In the genomic region with DNA sequence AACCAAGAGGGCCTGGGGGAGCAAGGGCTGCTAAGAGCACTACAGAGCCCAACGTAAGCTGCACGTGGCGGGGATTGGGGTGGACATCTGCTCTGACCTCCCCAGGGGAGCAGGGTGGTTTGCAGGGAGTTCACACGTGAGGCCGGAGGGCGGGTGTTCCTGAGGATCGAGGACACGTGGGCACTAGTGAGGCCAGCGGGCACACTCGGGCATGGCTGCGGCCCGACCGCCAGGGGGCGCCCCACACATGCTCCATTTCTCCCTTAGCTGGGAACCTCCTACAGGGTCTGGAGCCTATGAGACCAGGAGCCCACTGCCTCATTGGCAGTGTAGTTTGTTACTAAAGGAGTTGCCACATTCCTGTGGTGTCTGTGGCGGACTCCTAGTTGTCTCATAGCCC, we compare ENCODE assay signal across 8 mouse cellular contexts. TPM values are rescaled to one million over a fixed set of nuclear protein-coding genes. Genes with fewer than 3 reads are reported as not detected.
A peak's percentile ranks its signal among the peaks of the same experiment; 100 is the strongest.
DNase-seq lines count a peak whose midpoint lies in the region; ATAC-seq lines count a peak whose summit lies in the region.

No protein-coding gene starts in this region.

- no peak overlapping the region for H3K9ac ChIP-seq in kidney, embryonic 15.5 days
- no peak overlapping the region for H3K9ac ChIP-seq in limb, embryonic 15.5 days

- no peak overlapping the region for H3K4me3 ChIP-seq in kidney, embryonic 15.5 days (replicated peaks)
- H3K4me3 ChIP-seq in limb, embryonic 15.5 days, result no peak overlapping the region

- no peak for ATAC-seq in kidney, embryonic 15.5 days (replicated peaks; ENCODE audit: low FRiP score)
- no peak for ATAC-seq in limb, embryonic 15.5 days (ENCODE audit: insufficient number of reproducible peaks, low FRiP score, low TSS enrichment, low read depth)

- H3K4me2 ChIP-seq in kidney, embryonic 15.5 days, result 0 out of 2 replicates have a peak overlapping the region, but pooled peaks have one; percentile 14
- H3K4me2 ChIP-seq in limb, embryonic 15.5 days, result 0 out of 2 replicates have a peak overlapping the region, but pooled peaks have one; percentile 3

- no peaks in the 10 kb centered on the region for H3K9me3 ChIP-seq in kidney, embryonic 15.5 days (replicated peaks)
- H3K9me3 ChIP-seq in limb, embryonic 15.5 days, result no peaks in the 10 kb centered on the region

- peak overlapping the region; percentile 90 for H3K27ac ChIP-seq in kidney, embryonic 15.5 days
- peak overlapping the region; percentile 71; the same call in 1 of the 2 replicates for H3K27ac ChIP-seq in limb, embryonic 15.5 days

- peak; percentile 48 for DNase-seq in ovary, adult 18-20 months (ENCODE audit: low spot score)
- no peak for DNase-seq in ovary, postnatal 10 days (ENCODE audit: low spot score)
- DNase-seq in cerebellum, postnatal 36 days, result peak; percentile 66 to 76
- DNase-seq in gastrocnemius, postnatal 25 days, result peak; percentile 74
- peak; percentile 56 to 71 for DNase-seq in natural killer cell, adult 2 months (ENCODE audit: low spot score in 2 of 2)
- peak; percentile 49 to 55 for DNase-seq in thymus, adult 18-20 months

- 10% methylated on average over 15 of the region's 15 CpGs for WGBS in kidney, embryonic 15.5 days
- 7% methylated on average over 15 of the region's 15 CpGs for WGBS in limb, embryonic 15.5 days

- H3K4me1 ChIP-seq in kidney, embryonic 15.5 days, result peaks cover 91% of the 10 kb centered on the region
- H3K4me1 ChIP-seq in limb, embryonic 15.5 days, result peaks cover 83% of the 10 kb centered on the region

- H3K36me3 ChIP-seq in kidney, embryonic 15.5 days, result no peaks in the 10 kb centered on the region
- no peaks in the 10 kb centered on the region for H3K36me3 ChIP-seq in limb, embryonic 15.5 days

- peaks cover 58% of the 10 kb centered on the region for H3K27me3 ChIP-seq in kidney, embryonic 15.5 days
- H3K27me3 ChIP-seq in limb, embryonic 15.5 days, result peaks cover 17% of the 10 kb centered on the region

RNA-seq across cellular contexts. Expression of a gene that starts 5.1 kb away (rescaled TPM):
- total RNA-seq in gastrocnemius, postnatal 25 days (2021), result 1 to 10 TPM; 2.7 to 3.0 TPM
- polyA plus RNA-seq in kidney, embryonic 15.5 days (2015; fragmentation: Nextera tagmentation; extraction: Ambion mirVana), result 1.1 and 1.3 TPM in 2 replicates
- polyA plus RNA-seq in limb, embryonic 15.5 days (2015; fragmentation: Nextera tagmentation; extraction: Ambion mirVana), result 3.3 and 3.9 TPM in 2 replicates

RNA-seq across cellular contexts. Expression of a gene that starts 43.0 kb away (rescaled TPM):
- total RNA-seq in gastrocnemius, postnatal 25 days (2021), result 10 to 100 TPM; 27.4 to 30.6 TPM
- polyA plus RNA-seq in kidney, embryonic 15.5 days (2015; fragmentation: Nextera tagmentation; extraction: Ambion mirVana), result 110 and 114 TPM in 2 replicates
- 97.7 and 99.5 TPM in 2 replicates for polyA plus RNA-seq in limb, embryonic 15.5 days (2015; fragmentation: Nextera tagmentation; extraction: Ambion mirVana)
